ENCODE assay signal across 10 mouse cellular contexts in the genomic region with DNA sequence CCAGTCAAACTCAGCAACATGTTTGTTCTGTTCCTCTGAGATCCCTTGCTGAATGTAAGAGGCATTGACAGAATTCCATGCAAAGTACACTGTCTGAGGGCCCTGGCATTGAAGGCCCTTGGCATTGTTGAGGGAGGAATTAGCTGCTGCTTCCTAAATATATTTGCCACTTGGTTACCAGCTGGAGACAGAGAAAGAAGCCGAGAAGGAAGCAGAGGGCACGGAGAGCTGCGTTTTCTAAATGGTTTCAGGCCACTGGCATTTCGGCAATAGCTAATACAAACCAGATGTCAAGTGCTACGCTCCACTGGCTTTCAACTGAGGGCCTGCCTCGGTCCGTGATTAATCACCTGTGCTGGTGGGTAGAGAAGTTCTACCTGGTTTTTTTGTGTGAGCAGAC.
DNase-seq lines count a peak whose midpoint lies in the region; ATAC-seq and TF ChIP-seq lines count a peak whose summit lies in the region.
"Had no signal": no experiment of that assay in that cellular context is flagged by ENCODE, and none has a peak within 500 bp of the region (broad histone marks: within the 10 kb centered on the region; RNA-seq: fewer than 3 reads in every experiment).

No protein-coding gene starts in this region.

- TF ChIP-seq CTCF in liver, postnatal 0 days (IDR thresholded peaks at IDR 0.05; ENCODE audit: low read depth): no peak
- TF ChIP-seq CTCF in stomach, postnatal 0 days (IDR thresholded peaks at IDR 0.05; ENCODE audit: low read depth): no peak

- TF ChIP-seq EP300 in liver, postnatal 0 days (IDR thresholded peaks at IDR 0.05; ENCODE audit: low read depth): no peak
- TF ChIP-seq EP300 in stomach, postnatal 0 days (optimal IDR thresholded peaks at IDR 0.05): no peak

- DNase-seq in 3T3-L1 (ENCODE audit: low read depth, low spot score): peak; percentile 6
- no peak for DNase-seq in liver, postnatal 0 days
- DNase-seq in adrenal gland, postnatal 25 days: no peak
- DNase-seq in stomach, postnatal 0 days (ENCODE audit: low spot score): no peak
- no peak for DNase-seq in heart, postnatal 10 days
- DNase-seq: adrenal gland, postnatal 14 days; right cerebral cortex, postnatal 14 days had no signal

- H3K4me1 ChIP-seq in embryonic facial prominence, embryonic 12.5 days: peaks cover 35% of the 10 kb centered on the region
- peaks cover 16% of the 10 kb centered on the region for H3K4me1 ChIP-seq in hindbrain, embryonic 16.5 days (ENCODE audit: control insufficient read depth, insufficient read depth, low read depth, low read length)
- H3K4me1 ChIP-seq in limb, embryonic 13.5 days: peaks cover 49% of the 10 kb centered on the region
- H3K4me1 ChIP-seq in liver, postnatal 0 days (ENCODE audit: insufficient read depth): no peaks in the 10 kb centered on the region
- no peaks in the 10 kb centered on the region; the same call in 1 of the 2 replicates for H3K4me1 ChIP-seq in stomach, postnatal 0 days (replicated peaks; ENCODE audit: control insufficient read depth, insufficient read depth)

- 5% methylated on average over 7 of the region's 7 CpGs for WGBS in embryonic facial prominence, embryonic 12.5 days
- WGBS in hindbrain, embryonic 16.5 days: 12% methylated on average over 7 of the region's 7 CpGs
- WGBS in limb, embryonic 13.5 days: 4% methylated on average over 7 of the region's 7 CpGs
- 51% methylated on average over 7 of the region's 7 CpGs for WGBS in liver, postnatal 0 days (ENCODE audit: insufficient replicate concordance)
- WGBS in stomach, postnatal 0 days: 19% methylated on average over 7 of the region's 7 CpGs

- intact Hi-C loops in heart, postnatal 10 days (cut with DNase I): no loop called here

- no peak overlapping the region for H3K9ac ChIP-seq in embryonic facial prominence, embryonic 12.5 days
- H3K9ac ChIP-seq in hindbrain, embryonic 16.5 days (ENCODE audit: low read depth, low read length): peak overlapping the region; percentile 13; the same call in 1 of the 2 replicates
- H3K9ac ChIP-seq in limb, embryonic 13.5 days: no peak overlapping the region
- no peak overlapping the region for H3K9ac ChIP-seq in liver, postnatal 0 days (replicated peaks)
- no peak overlapping the region for H3K9ac ChIP-seq in stomach, postnatal 0 days (ENCODE audit: low read length)

- peak overlapping the region; percentile 69 for H3K27ac ChIP-seq in embryonic facial prominence, embryonic 12.5 days
- H3K27ac ChIP-seq in hindbrain, embryonic 16.5 days (ENCODE audit: low read depth, low read length): no peak overlapping the region
- peak overlapping the region; percentile 78 for H3K27ac ChIP-seq in limb, embryonic 13.5 days
- H3K27ac ChIP-seq in liver, postnatal 0 days (ENCODE audit: low read depth): no peak overlapping the region
- no peak overlapping the region for H3K27ac ChIP-seq in stomach, postnatal 0 days (replicated peaks)

- no peak for ATAC-seq in embryonic facial prominence, embryonic 12.5 days (ENCODE audit: insufficient number of reproducible peaks, insufficient read depth, low FRiP score, low TSS enrichment)
- peak; percentile 64; the same call in 1 of the 2 replicates for ATAC-seq in hindbrain, embryonic 16.5 days
- peak; percentile 44; the same call in 1 of the 2 replicates for ATAC-seq in limb, embryonic 13.5 days (ENCODE audit: low FRiP score, low read depth)
- ATAC-seq in liver, postnatal 0 days: no peak
- ATAC-seq in stomach, postnatal 0 days (ENCODE audit: low FRiP score, low TSS enrichment): no peak

- H3K27me3 ChIP-seq in embryonic facial prominence, embryonic 12.5 days: no peaks in the 10 kb centered on the region
- H3K27me3 ChIP-seq in hindbrain, embryonic 16.5 days (replicated peaks; ENCODE audit: control insufficient read depth, insufficient read depth, low read length): no peaks in the 10 kb centered on the region
- 0 out of 2 replicates have a peak, but pooled peaks cover 2% of the 10 kb centered on the region for H3K27me3 ChIP-seq in limb, embryonic 13.5 days
- H3K27me3 ChIP-seq in liver, postnatal 0 days (ENCODE audit: insufficient read depth, low read length): no peaks in the 10 kb centered on the region
- H3K27me3 ChIP-seq in stomach, postnatal 0 days (ENCODE audit: control insufficient read depth, insufficient read depth, low read length): no peaks in the 10 kb centered on the region

- no peak overlapping the region for H3K4me3 ChIP-seq in embryonic facial prominence, embryonic 12.5 days
- no peak overlapping the region for H3K4me3 ChIP-seq in hindbrain, embryonic 16.5 days (ENCODE audit: low read length)
- no peak overlapping the region for H3K4me3 ChIP-seq in limb, embryonic 13.5 days
- no peak overlapping the region for H3K4me3 ChIP-seq in liver, postnatal 0 days (ENCODE audit: low read depth, low read length)
- H3K4me3 ChIP-seq in stomach, postnatal 0 days (ENCODE audit: low read depth, low read length): no peak overlapping the region

- H3K9me3 ChIP-seq in embryonic facial prominence, embryonic 12.5 days: no peaks in the 10 kb centered on the region
- H3K9me3 ChIP-seq in hindbrain, embryonic 16.5 days (ENCODE audit: control insufficient read depth, low read length): no peaks in the 10 kb centered on the region
- no peaks in the 10 kb centered on the region for H3K9me3 ChIP-seq in limb, embryonic 13.5 days
- no peaks in the 10 kb centered on the region for H3K9me3 ChIP-seq in liver, postnatal 0 days (ENCODE audit: low read length)
- H3K9me3 ChIP-seq in stomach, postnatal 0 days (ENCODE audit: control insufficient read depth, low read length): no peaks in the 10 kb centered on the region

- H3K36me3 ChIP-seq in embryonic facial prominence, embryonic 12.5 days: no peaks in the 10 kb centered on the region
- H3K36me3 ChIP-seq in hindbrain, embryonic 16.5 days (ENCODE audit: control insufficient read depth, insufficient read depth, low read length): no peaks in the 10 kb centered on the region
- no peaks in the 10 kb centered on the region for H3K36me3 ChIP-seq in limb, embryonic 13.5 days
- H3K36me3 ChIP-seq in liver, postnatal 0 days (replicated peaks; ENCODE audit: insufficient read depth, low read length): no peaks in the 10 kb centered on the region
- H3K36me3 ChIP-seq in stomach, postnatal 0 days (ENCODE audit: control insufficient read depth, insufficient read depth, low read length): no peaks in the 10 kb centered on the region

- peak overlapping the region; percentile 35 for H3K4me2 ChIP-seq in embryonic facial prominence, embryonic 12.5 days (replicated peaks)
- peak overlapping the region; percentile 37 for H3K4me2 ChIP-seq in hindbrain, embryonic 16.5 days (ENCODE audit: low read length)
- H3K4me2 ChIP-seq in limb, embryonic 13.5 days (replicated peaks): peak overlapping the region; percentile 53
- no peak overlapping the region for H3K4me2 ChIP-seq in liver, postnatal 0 days (ENCODE audit: low read depth, low read length)
- H3K4me2 ChIP-seq in stomach, postnatal 0 days (replicated peaks; ENCODE audit: low read depth): no peak overlapping the region

Comparison
In these comparisons a context has a peak if more than half of its experiments do, and no peak if none do; other contexts are left out.
1. ATAC-seq: peak in hindbrain, embryonic 16.5 days (single experiment) and limb, embryonic 13.5 days (single experiment); none in embryonic facial prominence, embryonic 12.5 days (single experiment), liver, postnatal 0 days (single experiment) and stomach, postnatal 0 days (single experiment).
2. H3K27ac ChIP-seq: peak in embryonic facial prominence, embryonic 12.5 days (single experiment) and limb, embryonic 13.5 days (single experiment); none in hindbrain, embryonic 16.5 days (single experiment), liver, postnatal 0 days (single experiment) and stomach, postnatal 0 days (single experiment).
3. H3K4me2 ChIP-seq: peak in embryonic facial prominence, embryonic 12.5 days (single experiment), hindbrain, embryonic 16.5 days (single experiment) and limb, embryonic 13.5 days (single experiment); none in liver, postnatal 0 days (single experiment) and stomach, postnatal 0 days (single experiment).